Mouse (Mus musculus): Measurements from ENCODE around the gene Avil.

Avil gene

DNA sequence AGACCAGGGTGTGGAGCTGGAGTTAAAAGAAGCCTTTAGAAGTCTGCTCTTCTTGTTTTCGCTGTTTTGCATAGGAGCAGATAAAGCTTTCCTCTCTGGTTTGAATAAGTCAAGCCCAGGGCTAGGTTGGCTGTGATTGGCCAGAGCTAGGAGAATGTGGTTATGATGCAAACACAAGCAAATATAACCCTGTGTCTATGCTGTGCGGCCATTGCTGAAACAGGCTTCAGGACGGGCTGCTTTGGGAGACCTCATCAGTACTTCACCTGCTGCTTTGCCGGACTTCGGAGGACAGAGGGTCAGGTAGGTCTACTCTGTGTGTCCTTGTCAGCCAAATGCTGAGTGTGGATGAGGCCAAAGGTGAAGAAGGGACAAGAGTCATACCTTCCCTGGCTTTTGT lies at the start of gene Avil:
Gene Avil (plus strand): TSS at position 181 of the 400 bp plus-strand sequence.
- no peak for DNase-seq

DNA sequence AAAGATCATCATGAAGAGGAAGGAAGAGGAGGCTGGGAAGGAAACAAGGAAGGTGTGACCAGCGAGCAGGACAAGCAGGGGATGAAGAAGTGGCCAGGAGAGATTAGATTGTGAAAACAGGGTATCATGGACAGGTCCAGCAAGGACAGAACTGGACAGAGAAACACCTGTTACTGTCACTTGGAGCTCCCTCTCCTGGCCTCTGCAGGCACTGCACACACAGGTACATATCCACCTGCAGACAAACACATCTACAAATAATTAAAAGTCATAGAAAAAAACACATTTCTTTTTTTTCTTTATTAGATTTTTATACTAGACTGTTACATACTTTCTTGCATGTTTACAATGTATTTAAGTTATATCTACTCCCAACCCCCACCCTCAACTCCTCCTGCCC lies 48.1 kb upstream of the Avil start:
- DNase-seq = no peak

DNA sequence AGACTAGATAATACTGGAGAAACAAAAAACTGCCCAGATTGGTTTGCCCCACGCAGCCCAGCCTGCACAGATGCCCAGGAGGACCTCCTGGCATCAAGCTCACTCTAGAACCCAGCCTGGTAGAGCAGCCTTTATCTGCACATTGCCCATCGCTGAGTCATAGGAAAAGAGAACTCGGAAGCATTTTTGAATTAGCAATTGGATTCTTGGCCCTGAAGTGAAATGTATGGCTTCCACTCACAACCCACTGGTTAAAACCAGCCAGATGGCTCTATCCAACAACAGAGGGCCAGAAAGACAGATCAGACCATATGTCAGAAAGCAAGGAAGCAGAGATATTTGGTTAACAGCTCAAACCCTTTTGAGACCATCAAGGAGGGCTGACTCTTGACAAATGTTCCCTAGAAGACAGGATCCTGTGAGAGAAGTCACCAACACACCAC lies 47.5 kb upstream of the Avil start:
- no peak for DNase-seq

DNA sequence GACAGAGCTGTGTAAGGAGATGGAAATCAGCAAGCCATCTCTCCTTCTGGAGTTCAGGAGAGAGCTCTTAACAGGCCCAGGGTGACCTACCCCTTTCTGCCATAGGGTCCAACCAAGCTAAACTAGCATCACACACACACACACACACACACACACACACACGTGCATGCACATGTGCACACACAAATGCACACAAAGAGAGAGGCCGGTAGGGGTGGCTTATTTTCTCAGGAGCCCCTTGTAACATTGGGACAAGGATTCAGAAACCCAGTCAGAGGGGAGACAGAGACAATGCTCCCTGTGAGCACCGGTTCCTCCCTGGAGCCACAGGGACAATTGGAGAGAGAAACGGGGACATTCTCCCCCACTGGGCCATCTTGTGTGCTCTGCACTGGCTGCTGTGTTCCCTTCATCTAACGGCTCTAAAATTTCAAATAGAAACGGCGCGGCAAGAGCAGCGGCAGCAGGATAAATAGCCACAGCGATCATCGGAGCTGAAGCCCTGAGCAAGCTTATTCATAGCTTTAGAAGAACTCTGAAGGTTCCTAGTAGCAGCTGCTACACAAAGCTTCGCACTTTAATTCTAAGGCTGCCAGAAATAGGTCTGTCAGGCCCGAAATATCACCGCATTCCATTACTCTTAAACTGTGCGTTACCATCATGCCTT lies 43.7 kb upstream of the Avil start:
- no peak for DNase-seq

GRCm38 (mm10) chr10:126957359-126958107 lies 43.0 kb upstream of the Avil start:
- DNase-seq = peak; percentile 65

DNA sequence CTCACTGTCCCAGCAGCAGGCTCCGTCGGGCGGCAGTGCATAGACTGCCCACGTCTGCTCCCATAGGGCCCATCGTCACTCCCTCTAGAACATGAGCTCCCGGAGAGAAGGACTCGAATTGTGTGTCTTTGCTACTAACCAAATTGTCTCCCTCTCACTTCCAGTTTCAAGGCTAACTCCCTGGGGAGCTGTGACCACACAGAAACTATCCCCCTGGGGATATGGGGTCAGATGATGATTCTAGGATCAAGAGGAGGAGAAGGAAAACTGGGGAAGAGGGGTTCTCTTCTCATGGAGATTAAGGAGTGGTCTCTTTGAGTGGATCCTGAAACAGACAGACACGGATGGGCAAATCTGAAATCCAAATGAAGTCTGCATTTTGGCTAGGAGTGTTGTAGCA lies 40.0 kb upstream of the Avil start:
- DNase-seq = no peak

DNA sequence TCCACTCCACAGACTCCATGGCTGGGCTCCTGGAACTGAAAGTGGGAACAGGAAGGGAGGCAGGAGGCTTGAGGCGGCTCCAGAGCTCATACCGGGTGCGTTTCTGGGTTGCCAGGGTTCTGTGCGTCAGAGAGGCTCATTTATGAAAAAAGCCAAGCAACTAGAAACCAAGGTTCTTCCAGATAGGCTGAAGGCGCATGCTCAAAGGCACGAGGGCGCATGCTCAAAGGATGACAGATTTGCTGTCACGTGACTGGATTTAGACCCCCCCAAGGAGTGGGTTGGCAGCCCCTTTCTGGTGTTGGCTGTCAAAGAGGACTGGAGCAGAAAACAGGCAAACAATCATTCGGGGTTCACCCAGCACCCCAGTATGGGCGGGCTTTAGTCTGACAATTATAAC lies 38.8 kb upstream of the Avil start:
- peak; percentile 44 for DNase-seq

GRCm38 (mm10) chr10:126962271-126962965 lies 38.1 kb upstream of the Avil start:
- DNase-seq = peak; percentile 74

DNA sequence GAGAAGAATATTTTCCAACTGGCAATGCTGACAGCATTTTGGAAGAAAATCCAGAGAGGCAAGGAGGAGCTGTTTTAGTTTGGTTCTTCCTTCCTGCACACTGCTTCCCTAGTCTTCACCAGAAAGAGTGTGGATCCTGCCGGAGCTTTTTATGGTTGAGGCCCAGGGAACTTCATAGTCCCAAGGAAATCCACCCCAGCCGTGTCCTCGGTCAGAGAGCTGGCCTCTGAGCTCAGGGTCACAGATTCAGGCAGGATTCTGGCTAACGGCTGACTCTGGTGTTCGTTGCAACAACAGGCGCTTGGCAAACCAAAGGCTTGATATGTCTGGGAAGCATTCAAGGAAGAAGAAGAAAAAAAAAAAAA lies 37.6 kb upstream of the Avil start:
- peak; percentile 45 for DNase-seq

- DNase-seq = no peak
Observed at GRCm38 (mm10) chr10:126963821-126964220, 36.7 kb upstream of the Avil start.

- DNase-seq = no peak
Observed at GRCm38 (mm10) chr10:126971363-126972050, 29.0 kb upstream of the Avil start.

DNA sequence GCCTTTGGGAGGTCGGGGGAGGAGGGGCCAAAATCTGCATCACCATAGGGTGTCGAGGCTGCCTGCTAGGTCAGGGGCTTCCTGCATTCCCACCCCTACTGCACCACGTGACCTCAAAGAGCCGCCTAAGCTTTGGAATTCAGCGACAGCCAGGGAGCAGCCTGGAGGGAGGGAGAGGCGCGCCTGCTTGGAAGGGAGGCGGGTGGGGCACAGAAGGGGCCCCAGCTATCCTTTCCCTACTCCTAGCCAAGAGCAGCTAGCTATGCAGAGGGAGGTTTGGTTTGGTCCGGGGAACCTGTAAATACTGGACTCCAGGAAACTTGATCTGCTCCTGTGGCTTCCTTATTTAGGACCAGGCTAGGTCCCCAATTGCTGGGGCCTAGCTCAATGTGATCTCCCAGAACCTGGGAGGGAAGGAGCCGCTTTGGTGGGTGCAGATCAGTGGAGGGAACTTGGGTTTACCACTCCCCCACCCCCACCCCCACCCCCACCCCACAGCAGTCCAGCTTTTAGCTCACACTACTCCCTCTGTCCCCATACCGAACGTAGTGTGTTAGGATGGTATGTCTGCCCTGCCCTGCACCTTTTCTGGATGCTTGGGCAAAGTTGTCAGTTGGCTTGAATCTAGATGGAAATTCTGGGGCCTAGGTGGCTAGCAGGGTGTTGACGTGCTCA lies 28.3 kb upstream of the Avil start:
- peak; percentile 78 for DNase-seq

GRCm38 (mm10) chr10:126972988-126973387 lies 27.5 kb upstream of the Avil start:
- DNase-seq = no peak

- DNase-seq = no peak
Observed at GRCm38 (mm10) chr10:126975706-126976105, 24.8 kb upstream of the Avil start.

DNA sequence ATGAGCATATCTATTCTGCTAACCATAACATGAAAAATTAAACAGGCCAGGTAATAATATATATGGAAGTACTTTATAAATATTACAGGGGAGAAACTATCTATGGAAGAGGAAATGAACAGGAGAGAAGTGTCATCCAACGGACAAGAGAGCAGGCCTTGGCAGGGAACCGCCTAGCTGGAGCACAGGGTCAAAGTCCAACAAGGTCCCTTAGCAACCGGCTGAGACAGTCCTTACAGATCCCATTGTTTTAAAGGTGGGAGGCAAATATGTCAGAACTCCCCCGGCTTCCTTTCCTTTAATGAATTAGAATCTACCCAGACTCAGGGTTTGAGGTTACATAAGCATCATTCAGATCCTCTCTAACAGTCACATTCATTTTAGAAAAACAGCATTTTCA lies 23.4 kb upstream of the Avil start:
- DNase-seq = peak; percentile 71

DNA sequence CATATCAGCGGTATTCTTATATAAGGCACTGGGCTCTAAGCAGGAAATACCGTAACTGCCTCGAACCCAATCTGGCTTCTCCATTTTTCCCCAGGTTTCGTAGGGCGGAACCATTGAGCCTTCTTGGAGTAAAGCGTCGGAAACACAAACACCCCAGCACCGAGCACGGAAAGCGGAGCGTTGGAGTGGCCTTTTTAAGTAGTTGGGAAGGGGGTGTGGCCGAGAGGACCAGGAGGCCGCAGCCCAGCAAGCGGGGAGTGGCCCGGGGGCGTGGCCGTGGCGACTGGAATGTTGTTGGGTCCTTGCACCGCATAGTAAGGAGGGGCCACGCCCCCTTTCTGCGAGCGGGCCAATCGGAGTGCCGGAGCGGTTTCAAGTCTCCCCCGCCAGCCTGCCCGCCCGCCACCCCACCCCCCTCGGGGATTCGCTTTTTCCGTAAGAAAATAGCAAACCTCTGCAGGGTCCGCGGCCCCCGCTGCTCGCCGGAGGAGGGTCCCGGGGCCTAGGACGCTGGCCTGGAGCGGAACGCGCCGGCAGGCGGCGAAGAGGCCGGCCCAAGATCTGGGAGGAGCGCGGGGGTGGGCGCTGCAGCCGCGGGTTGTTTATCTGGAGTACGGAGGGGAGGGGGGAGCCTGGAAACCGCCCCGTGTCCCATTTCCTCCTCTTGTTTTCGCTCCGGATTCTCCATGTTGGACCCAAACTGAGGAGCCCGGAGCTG lies 22.1 kb upstream of the Avil start, which contains the start of gene Ctdsp2:
Gene Ctdsp2 (plus strand): TSS at position 441 of the 718 bp plus-strand sequence.
- peak; percentile 100 for DNase-seq

- DNase-seq = peak; percentile 85
Observed at GRCm38 (mm10) chr10:126979121-126979635, 21.3 kb upstream of the Avil start.

DNA sequence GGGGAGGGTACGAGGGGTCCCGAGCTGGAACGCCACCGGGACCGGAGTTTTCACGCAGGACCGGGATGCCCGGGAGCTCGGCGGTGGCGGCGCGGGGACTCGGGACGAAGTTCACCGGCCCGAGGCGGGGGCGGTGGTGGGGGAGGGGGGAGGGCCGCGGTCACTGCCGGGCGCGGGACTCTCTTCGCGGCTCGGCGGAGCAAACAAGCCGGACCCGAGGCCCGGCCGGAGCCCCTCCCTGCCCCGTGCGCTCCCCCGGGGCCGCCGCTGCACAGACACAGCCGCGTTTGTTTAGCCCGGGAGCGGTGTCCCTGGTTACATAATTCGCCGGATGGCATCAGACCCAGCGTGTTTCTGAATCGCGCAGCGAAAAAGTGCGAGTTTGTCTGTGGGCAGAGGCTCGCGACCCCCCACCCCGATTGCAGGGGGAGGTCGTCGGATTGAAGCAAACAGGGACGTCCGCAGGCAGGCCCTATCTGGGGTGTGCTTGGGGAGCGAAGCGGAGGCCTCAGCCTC lies 20.8 kb upstream of the Avil start:
- no peak for DNase-seq

- DNase-seq = peak; percentile 70
Observed at GRCm38 (mm10) chr10:126980221-126980932, 20.1 kb upstream of the Avil start.

DNA sequence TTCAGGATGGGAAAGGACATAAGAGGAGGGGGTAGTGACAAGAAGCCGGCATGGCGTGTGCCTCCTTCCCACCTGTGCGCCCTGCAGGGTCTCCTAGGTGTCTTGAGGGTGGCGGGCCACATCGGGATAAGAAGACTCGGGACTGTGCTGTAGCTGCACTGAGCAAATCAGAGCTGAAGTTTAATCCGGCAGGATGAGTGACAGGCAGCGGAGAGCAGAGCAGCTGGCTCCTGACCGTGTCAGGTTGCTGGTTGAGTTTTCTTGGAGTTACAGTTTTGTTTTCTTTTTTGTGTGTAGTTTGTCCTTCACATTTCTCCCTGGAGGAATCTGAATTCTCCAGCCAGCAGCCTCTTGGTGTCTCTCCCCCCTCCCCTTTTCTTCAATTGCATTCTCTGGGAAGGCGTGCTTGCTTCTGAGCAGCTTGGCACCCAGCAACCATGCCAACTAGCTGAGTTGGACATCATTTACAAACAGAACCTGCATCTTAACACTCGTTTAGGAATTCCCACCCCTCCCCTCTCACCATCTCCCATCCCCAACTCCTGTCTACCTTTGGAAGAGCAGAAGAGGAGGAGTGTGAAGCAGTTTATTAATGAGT lies 19.5 kb upstream of the Avil start:
- DNase-seq = no peak
